Mouse (Mus musculus) limb, embryonic 11.5 days (tissue): ENCODE data around the gene Srgap3. TPM values are rescaled to one million over a fixed set of nuclear protein-coding genes. Genes with fewer than 3 reads are reported as not detected.
A peak's percentile ranks its signal among the peaks of the same experiment; 100 is the strongest.
"Not testable (repeated sequence)": the region's sequence is repeated elsewhere in the genome, so short reads cannot be mapped to it uniquely, and the experiment has no call there.

Source experiments
- ATAC-seq: fragments of 200-750 bp; cut with Nextera tagmentation; 2 replicates; pipeline ENCODE4 v1.8.0; 2017; ENCODE audit warnings: low read depth; ENCODE audit not compliant: insufficient number of reproducible peaks, low FRiP score, low TSS enrichment
- DNase-seq: peaks from one replicate; pipeline ENCODE4 v3.0.0-alpha.2; 2015; ENCODE audit warnings: low spot score
- H3K27ac ChIP-seq: fragments of 300-500 bp; sonication (generic); replicated peaks from 2 replicates; pipeline ENCODE4 v1.5.1; 2014; ENCODE audit warnings: low read depth, mild to moderate bottlenecking, low read length
- H3K27me3 ChIP-seq: fragments of 300-500 bp; sonication (generic); 2 replicates; pipeline ENCODE4 v1.6.1; 2014; ENCODE audit warnings: mild to moderate bottlenecking, low read length, mixed read lengths; ENCODE audit not compliant: control insufficient read depth, insufficient read depth
- H3K36me3 ChIP-seq: fragments of 300-500 bp; sonication (generic); 2 replicates; pipeline ENCODE4 v1.6.1; 2014; ENCODE audit warnings: mild to moderate bottlenecking, low read length, moderate library complexity, mixed read lengths; ENCODE audit not compliant: control insufficient read depth, insufficient read depth
- H3K4me1 ChIP-seq: fragments of 300-500 bp; sonication (generic); 2 replicates; pipeline ENCODE4 v1.6.1; 2014; ENCODE audit warnings: low read length, mixed read lengths; ENCODE audit not compliant: control insufficient read depth, insufficient read depth
- H3K4me2 ChIP-seq: fragments of 300-500 bp; sonication (generic); 2 replicates; pipeline ENCODE4 v1.6.1; 2014; ENCODE audit warnings: low read depth, mild to moderate bottlenecking, moderate library complexity; ENCODE audit not compliant: severe bottlenecking
- H3K4me3 ChIP-seq: fragments of 300-500 bp; sonication (generic); 2 replicates; pipeline ENCODE4 v1.5.1; 2014; ENCODE audit warnings: low read depth, low read length
- H3K9ac ChIP-seq: fragments of 300-500 bp; sonication (generic); 2 replicates; pipeline ENCODE4 v1.6.1; 2014; ENCODE audit warnings: mild to moderate bottlenecking, low read length
- H3K9me3 ChIP-seq: fragments of 300-500 bp; sonication (generic); 2 replicates; pipeline ENCODE4 v1.6.1; 2016; ENCODE audit warnings: low read length; ENCODE audit not compliant: control insufficient read depth
- WGBS: fragments of 180-500 bp; shearing (Covaris S2); extraction: QIAGEN DNeasy Blood & Tissue Kit; methylation state at CpG from one replicate; pipeline ENCODE4 v1.1.7; 2014; 5-methylcytosine and 5-hydroxymethylcytosine counted together
- polyA plus RNA-seq: library from polyadenylated mRNA; unstranded; fragments of >200 nt; fragmentation: Nextera tagmentation; extraction: Ambion mirVana; gene quantifications from 2 replicates; pipeline ENCODE4 v1.2.1, GENCODE M21; 2014

Srgap3 gene
- polyA plus RNA-seq, 1 experiment from 2014 or later, result 5.3 TPM

- Histone ChIP-seq H3K9me3 (no peaks in the 10 kb centered on the region), H3K36me3 (no peaks in the 10 kb centered on the region), H3K4me1 (no peaks in the 10 kb centered on the region), H3K9ac (no peak overlapping the region), H3K4me2 (no peak overlapping the region), H3K4me3 (no peak overlapping the region), H3K27ac (no peak overlapping the region), H3K27me3 (no peaks in the 10 kb centered on the region)
- WGBS, result 90% methylated on average over 5 of the region's 5 CpGs
- DNase-seq, result no peak
- no peak for ATAC-seq
Observed at GRCm38 (mm10) chr6:112720409-112721080, 226.5 kb downstream of the Srgap3 start.

GRCm38 (mm10) chr6:112719983-112720382 lies 227.1 kb downstream of the Srgap3 start:
- Histone ChIP-seq H3K27ac (no peak overlapping the region), H3K4me2 (no peak overlapping the region), H3K4me1 (no peaks in the 10 kb centered on the region), H3K9me3 (no peaks in the 10 kb centered on the region), H3K36me3 (no peaks in the 10 kb centered on the region), H3K4me3 (no peak overlapping the region), H3K27me3 (no peaks in the 10 kb centered on the region), H3K9ac (no peak overlapping the region)
- DNase-seq (no peak), ATAC-seq (no peak)
- 94% methylated on average over 1 of the region's 1 CpGs for WGBS

DNA sequence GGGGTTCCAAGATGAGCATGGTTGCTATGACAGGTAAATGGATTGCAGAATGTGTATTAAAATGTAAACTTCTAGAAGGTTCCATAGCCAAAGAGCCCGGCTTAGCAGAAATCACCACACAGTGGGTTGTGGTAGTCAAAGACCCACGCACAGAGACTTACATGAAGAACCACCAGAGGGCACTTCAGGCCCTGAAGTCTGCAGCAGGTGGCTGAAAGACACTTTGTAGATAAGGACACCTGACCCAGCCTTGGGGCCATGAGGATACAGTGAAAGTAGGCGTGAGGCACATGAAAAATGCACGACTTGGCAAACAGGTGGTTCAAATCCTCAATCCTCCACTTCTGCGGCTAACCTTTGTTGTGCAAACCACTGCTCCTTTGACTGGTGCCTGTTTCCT lies 229.9 kb downstream of the Srgap3 start:
- Histone ChIP-seq H3K9me3 (no peaks in the 10 kb centered on the region), H3K27me3 (no peaks in the 10 kb centered on the region), H3K4me3 (no peak overlapping the region), H3K4me1 (no peaks in the 10 kb centered on the region), H3K36me3 (no peaks in the 10 kb centered on the region), H3K27ac (no peak overlapping the region), H3K4me2 (no peak overlapping the region), H3K9ac (no peak overlapping the region)
- DNase-seq (no peak), ATAC-seq (no peak)
- 71% methylated on average over 5 of the region's 5 CpGs for whole genome bisulfite sequencing

DNA sequence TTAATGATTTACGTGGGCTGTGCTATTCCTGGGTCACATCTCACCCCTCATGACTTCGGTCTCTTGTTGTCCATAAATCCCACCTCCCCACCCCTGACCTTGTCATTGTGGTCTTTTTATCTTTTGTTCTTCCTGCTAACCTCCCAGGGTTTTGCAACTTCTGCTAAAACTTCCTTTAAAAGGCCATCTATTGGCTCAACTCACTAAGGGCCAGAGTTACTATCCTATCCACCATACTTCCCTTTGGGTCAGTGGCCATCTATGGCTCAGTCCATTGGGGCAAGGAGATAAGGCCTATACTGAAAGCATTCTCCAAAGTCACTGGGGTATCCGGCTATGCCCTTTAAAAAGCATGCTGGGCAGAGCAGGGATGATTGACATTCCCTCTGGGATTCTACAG lies 233.1 kb downstream of the Srgap3 start:
- H3K27me3 ChIP-seq, result no peaks in the 10 kb centered on the region
- no peaks in the 10 kb centered on the region for H3K4me1 ChIP-seq
- H3K9me3 ChIP-seq, result no peaks in the 10 kb centered on the region
- 87% methylated on average over 3 of the region's 3 CpGs for WGBS
- no peak for DNase-seq
- H3K27ac ChIP-seq, result no peak overlapping the region
- H3K36me3 ChIP-seq, result no peaks in the 10 kb centered on the region
- H3K4me3 ChIP-seq, result no peak overlapping the region
- no peak for ATAC-seq
- H3K9ac ChIP-seq, result no peak overlapping the region
- no peak overlapping the region for H3K4me2 ChIP-seq

DNA sequence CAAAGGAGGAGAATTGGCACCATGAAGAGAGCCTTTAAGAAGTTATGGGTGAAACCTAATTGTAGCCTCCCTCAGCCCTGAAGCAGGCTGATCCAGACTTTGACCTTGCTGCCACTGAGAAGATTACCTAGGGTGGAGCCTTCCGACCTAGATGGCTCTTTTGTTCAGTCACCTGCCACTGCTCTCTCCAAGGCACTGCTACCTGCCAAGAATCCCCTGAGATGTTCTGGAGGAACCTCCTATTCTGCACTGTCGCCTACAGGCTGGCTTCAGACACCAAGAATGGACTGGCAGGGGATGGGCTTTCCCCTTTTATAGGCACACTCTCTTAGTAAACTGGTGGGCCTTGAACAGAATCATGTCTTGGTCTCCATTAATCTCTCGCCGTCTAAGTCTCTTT lies 244.8 kb downstream of the Srgap3 start:
- H3K27ac ChIP-seq, H3K9me3 ChIP-seq, H3K36me3 ChIP-seq, H3K4me2 ChIP-seq, H3K27me3 ChIP-seq, H3K4me1 ChIP-seq, H3K4me3 ChIP-seq, DNase-seq, ATAC-seq, H3K9ac ChIP-seq: not testable (repeated sequence)
- 76% methylated on average over 4 of the region's 4 CpGs for WGBS

DNA sequence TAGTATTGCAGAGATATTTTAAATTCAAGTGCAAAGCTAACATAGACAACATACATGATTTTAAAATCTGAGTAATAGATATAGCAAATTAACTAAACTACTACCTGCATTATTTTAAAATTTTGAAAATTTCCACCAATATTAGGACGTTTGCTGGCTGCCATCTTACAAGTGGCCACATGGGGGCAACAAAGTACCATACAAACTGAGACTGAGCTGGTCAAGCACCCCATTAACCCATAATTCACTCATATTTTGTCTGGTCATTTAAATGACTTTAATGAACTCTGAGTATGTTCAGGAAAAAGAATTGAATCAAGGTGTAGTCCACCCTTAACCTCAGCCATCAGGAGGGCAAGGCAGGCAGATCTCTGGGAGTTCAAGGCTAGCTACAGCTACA lies 246.7 kb downstream of the Srgap3 start:
- Histone ChIP-seq H3K27me3 (no peaks in the 10 kb centered on the region), H3K36me3 (no peaks in the 10 kb centered on the region), H3K4me3 (no peak overlapping the region), H3K4me1 (no peaks in the 10 kb centered on the region), H3K4me2 (no peak overlapping the region), H3K9me3 (no peaks in the 10 kb centered on the region), H3K9ac (no peak overlapping the region), H3K27ac (no peak overlapping the region)
- ATAC-seq, result no peak
- WGBS, result 0% methylated on average over 1 of the region's 1 CpGs
- DNase-seq, result peak; percentile 71

- Histone ChIP-seq H3K36me3 (no peaks in the 10 kb centered on the region), H3K4me2 (no peak overlapping the region), H3K4me1 (no peaks in the 10 kb centered on the region; the same call in 1 of the 2 replicates), H3K27me3 (no peaks in the 10 kb centered on the region), H3K4me3 (no peak overlapping the region), H3K27ac (no peak overlapping the region), H3K9ac (no peak overlapping the region), H3K9me3 (no peaks in the 10 kb centered on the region)
- WGBS, result 38% methylated on average over 1 of the region's 1 CpGs
- ATAC-seq (no peak), DNase-seq (no peak)
Observed at GRCm38 (mm10) chr6:112699115-112699514, 248.0 kb downstream of the Srgap3 start.

DNA sequence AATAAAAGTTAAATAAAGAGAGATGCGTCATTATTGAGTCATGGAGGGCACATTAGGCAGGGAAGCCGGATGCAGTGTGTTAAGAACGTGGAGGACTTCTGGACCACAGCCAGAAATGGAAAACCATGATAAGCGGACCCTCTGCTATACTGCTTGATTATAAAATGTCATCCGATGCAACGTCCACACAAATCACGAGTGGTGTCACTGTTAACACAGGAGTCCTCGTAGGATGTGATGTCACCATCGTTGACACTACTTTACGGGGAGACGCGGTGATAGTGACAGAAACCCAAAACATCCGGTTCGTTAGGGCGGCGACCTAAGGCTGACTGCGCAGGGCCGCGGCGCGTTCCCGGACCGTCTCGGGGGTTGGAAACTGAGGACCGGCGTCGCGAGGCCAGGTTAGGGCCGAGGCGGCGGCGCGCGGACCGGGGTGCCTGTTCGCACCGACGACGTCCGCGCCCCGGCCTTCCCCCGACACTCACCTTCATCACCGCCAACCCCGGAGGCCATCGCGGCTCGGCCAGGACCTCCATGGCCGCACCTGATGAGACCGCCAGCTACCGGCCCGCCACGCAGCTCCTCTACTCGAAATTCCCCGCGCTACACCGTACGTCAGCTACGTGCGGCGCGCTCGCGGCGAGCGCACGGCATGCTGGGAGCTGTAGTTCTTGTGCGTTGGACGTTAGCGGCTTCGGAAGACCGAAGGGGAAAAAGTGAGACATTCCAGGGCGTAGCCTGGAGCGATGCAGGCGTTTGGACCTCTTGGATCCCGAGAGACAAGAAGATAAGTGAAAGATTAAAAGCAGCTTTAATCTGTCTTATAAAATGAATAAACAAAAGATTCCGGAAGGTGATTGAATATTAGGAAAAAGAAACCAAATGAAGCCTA lies 250.8 kb downstream of the Srgap3 start, which contains the start of gene Rad18:
Gene Rad18 (minus strand): TSS at position 631 of the 895 bp plus-strand sequence.
- H3K4me2 ChIP-seq, result peak within 1 kb of the TSS; percentile 57
- peak within 1 kb of the TSS; percentile 84 for H3K9ac ChIP-seq
- no peaks in the 10 kb centered on the region; the same call in 1 of the 2 replicates for H3K4me1 ChIP-seq
- under 1% methylated on average over 76 of the region's 77 CpGs for WGBS
- H3K36me3 ChIP-seq, result no peaks in the 10 kb centered on the region
- DNase-seq, result peak; percentile 91
- H3K27ac ChIP-seq, result no peak within 1 kb of the TSS
- H3K4me3 ChIP-seq, result peak within 1 kb of the TSS; percentile 70
- ATAC-seq, result peak; percentile 94
- H3K27me3 ChIP-seq, result no peaks in the 10 kb centered on the region
- H3K9me3 ChIP-seq, result no peaks in the 10 kb centered on the region
